Mouse (Mus musculus) ovary, postnatal 36 days (tissue): Measurements from ENCODE around the gene Zic2.
"Not testable (repeated sequence)": the region's sequence is repeated elsewhere in the genome, so short reads cannot be mapped to it uniquely, and the experiment has no call there.

Experiments used
- DNase-seq: peaks from one replicate; pipeline ENCODE4 v3.0.0; 2022; ENCODE audit warnings: low spot score, mixed read lengths

The Zic2 gene

GRCm38 (mm10) chr14:122474891-122475556, at the start of gene Zic2:
Gene Zic2 (plus strand): TSS chr14:122475435.
- peak; percentile 36 for DNase-seq

GRCm38 (mm10) chr14:122426529-122427203, 48.6 kb upstream of the Zic2 start:
- DNase-seq: no peak

DNA sequence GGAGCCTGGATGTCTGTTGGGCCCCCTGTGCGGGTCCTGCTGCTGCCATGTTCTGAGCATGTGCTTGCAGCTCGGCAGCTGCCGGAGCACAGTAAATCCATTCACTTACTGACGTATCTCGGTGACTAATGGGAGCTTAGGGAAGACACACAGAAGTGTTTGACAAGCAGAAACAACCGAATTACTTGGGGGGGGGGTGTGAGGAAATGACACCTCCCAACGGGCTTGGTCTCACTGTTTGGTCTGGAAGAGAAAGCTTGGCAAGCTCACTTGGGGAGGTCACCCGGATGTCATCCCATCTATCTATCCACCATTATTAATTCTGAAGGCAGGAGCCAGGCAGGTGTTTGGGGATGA, 48.1 kb upstream of the Zic2 start:
- no peak for DNase-seq

- no peak for DNase-seq
Measured at GRCm38 (mm10) chr14:122427654-122428053, 47.6 kb upstream of the Zic2 start.

DNA sequence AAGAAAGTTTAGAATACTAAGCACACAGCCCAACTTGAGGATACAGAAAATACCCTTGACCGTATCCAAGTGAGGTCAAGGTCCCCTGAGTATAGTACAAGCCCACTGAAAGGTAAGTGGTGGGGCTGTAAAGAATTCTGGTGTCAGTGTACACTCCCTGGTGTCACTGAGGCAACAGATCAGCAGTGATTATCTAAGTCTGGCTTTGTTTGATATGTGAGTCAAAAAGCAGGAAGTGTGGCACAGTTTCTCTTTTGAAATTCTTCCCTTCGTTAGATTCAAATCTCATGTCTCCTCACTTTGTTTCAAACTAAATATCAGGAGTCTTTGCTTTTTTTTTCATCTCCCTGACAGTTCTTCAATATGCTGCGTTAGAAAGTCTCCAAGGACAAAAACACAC, 42.7 kb upstream of the Zic2 start:
- no peak for DNase-seq

DNA sequence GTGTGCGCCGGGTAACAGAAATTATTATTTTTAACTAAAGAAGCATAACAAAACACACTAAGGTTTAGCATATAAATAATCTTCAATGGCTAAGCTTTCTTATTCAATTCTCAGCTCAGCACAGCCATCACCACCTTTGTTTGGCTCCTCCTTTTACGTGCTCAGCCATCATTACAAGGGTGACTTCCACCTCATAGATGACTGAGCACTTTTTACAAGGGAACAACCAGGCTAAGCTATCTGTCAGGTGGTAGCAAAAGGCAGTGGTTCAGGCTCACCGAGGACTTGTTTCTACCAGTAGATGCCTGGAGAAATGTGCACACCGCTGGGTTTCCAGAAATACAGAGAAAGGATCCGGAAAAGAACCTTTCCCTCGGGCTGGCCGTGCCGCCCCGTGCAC, 41.2 kb upstream of the Zic2 start:
- DNase-seq: no peak

DNA sequence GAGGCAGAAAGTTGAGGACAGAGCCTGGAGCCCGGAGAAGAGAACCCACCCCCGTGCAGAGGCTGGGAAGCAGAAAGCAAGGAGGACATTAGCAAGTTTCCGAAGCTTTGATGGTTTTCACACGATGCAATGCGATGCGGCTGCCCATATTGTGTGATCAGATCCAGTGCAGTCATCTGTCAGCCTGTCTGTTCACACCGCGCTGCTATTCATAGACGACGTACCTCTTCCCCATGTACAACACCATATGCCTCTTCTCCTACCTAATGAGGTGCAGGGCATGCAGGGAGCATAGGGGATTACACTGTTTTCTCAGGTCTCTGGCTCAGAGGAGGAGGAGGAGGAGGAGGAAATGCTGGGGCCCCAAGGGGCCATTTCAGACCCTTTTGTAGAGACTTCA, 38.4 kb upstream of the Zic2 start:
- no peak for DNase-seq

DNA sequence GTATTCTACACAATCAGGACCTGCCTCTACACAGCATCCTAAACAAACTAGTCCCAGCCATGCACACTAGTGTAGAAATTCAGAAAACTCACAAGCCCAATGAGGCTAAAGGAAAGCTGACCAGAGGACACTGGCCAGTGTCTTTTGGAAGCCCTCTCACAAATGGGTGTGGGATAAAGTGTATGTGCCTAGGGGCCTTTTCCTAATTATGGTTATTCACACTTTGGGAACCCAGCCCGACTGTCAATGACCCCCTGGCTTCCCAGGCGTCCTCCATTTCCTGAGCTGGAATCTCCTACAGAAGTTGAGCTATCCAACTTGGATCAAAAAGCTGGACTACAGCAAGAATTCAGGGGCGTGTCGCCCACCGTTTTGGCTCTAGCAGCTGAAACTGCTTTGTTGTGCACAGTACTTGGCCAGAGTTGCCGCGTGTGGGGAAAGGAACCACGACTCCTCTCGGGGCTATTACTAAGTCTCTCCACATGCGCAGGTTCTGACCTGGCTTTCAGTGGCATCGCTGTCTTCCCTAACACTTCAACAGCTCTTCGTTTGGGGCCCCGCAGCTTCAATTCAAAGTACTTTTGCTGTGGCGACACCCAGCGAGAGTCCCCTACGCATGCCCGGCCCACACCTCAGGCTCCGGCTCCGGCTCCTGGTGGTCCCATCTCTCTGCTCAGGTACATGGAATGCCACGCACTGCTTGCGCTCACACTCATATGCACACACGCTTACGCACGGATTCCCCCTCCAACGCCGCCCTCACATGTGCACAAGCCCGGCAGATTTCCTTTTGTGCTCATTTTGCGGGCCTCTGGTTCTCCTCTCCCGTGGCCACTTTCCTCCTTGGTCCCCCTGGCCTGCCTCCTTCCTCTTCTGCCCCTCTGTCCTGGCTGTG, 25.4 kb upstream of the Zic2 start:
- DNase-seq: no peak

- no peak for DNase-seq
Measured at GRCm38 (mm10) chr14:122450496-122451382, 24.5 kb upstream of the Zic2 start, which contains the start of gene Gm5089. Gene Gm5089 (minus strand): TSS chr14:122451115.

DNA sequence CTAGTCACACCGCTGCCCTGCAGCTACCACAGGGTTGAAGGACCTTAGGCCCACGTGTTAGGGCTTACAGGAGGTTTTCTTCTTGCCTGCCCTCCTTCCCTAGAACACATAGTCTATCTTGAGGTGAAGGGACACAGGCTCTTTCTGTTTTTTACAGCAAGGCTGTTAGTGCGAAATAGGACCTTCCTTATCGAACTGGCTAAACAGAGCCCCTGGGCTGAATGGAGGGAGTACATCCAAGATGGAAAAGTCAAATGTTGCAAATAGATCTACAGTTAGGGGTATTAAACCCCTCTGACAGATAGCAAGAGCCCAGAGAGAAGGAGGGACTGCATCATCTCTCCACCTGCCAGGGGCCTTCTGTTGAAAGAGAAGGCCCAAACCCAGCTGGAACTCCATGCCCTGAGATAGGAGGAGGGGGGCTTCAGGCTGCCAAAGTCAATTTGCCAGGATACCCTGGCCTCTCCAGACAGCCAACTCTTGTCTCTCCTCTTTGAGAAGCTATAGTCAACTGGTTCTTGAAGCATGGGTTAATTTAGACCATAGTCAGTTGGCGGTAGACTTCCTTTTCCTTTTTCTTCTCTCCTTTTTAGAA, 23.6 kb upstream of the Zic2 start:
- DNase-seq: no peak

- DNase-seq: no peak
Measured at GRCm38 (mm10) chr14:122452701-122453387, 22.4 kb upstream of the Zic2 start.

GRCm38 (mm10) chr14:122453388-122453995, 21.7 kb upstream of the Zic2 start:
- peak; percentile 17 for DNase-seq

DNA sequence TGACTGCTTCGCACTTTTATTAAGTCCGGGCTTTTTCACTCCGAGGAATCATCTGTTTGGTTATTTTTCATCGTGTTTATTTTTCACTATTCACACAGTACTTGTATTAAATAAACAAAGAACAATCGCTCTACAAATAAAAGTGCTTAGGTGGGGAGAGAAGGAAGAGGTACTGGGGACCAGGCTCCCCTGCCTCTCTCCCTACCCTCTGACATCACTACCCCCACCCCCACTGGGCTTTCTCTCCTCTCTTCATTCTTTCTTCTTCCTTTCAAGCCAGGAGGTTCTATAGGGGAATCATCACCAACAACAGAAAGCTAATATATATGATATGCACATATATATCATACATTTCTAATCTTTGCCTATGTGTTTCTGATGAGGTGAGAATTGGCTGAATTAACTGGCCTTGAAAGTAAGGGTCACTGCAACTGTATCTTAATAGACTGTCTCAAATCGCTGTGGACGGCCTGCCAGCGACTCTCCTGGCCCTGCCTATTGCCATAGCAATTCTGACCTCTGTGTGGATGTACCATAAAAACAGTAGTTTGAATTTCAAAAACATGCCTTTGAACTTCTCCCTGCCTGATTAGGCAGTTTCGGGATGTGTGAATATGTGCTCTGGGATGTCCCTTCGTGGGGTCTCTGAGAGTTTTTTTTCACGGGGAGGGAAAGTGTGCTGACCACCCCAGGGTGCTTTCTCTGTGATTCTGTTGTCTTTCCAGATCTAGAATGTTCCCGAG, 21.1 kb upstream of the Zic2 start:
- no peak for DNase-seq

GRCm38 (mm10) chr14:122454901-122455561, 20.2 kb upstream of the Zic2 start:
- no peak for DNase-seq

GRCm38 (mm10) chr14:122455562-122455958, 19.7 kb upstream of the Zic2 start:
- no peak for DNase-seq

- not testable (repeated sequence) for DNase-seq
Measured at GRCm38 (mm10) chr14:122459332-122459731, 15.9 kb upstream of the Zic2 start.

- no peak for DNase-seq
Measured at GRCm38 (mm10) chr14:122459776-122460175, 15.5 kb upstream of the Zic2 start.

GRCm38 (mm10) chr14:122460226-122460625, 15.0 kb upstream of the Zic2 start:
- no peak for DNase-seq

DNA sequence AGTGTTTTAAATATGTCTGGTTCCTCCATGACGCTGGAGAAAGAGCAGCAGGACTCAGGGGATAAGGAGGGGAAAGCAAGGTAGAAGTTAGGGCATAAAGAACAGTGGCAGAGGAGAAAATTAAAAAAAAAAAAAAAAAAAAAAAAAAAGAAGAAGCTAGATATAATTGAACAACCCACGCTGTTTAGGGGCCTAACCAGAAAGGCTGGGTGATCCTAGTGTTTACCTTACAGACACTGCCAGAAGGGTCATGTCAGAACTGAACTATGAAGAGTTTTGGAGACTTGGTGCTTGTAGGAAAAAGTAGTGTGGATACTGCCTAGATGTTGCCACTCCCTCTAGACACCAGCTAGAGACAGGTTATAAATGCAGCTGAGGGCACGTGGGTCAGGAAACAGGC, 13.7 kb upstream of the Zic2 start:
- no peak for DNase-seq
